Mouse (Mus musculus): ENCODE results near the gene Bcl2l14.

DNA sequence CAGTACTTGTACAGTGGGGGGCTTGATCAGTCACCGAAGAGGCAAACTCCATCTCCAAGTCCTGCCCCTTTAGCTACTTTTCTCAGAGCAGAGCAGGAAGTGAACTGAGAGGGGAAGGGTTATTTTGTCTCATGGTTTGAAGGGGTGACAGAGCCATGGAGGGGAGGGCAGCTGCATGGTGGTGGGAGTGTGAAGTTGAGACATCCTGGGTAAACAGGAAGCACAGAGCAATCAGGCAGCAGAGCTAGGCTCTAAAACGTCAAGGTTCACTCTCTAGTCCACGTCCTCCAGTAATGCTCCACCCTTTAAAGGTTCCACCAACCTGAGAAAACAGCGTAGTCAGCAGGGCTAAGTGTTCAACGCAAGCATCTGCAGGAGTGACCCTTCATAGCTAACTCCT lies 40.8 kb downstream of the Bcl2l14 start:
- TF ChIP-seq CTCF (IDR thresholded peaks at IDR 0.05; ENCODE audit: extremely low read depth, insufficient read depth, low read length) (no peak), POLR2A (IDR thresholded peaks at IDR 0.05; ENCODE audit: extremely low read depth, insufficient read depth, low read length) (no peak)
